Mouse (Mus musculus): ENCODE measurements around the gene Map7.

Gene Map7

DNA sequence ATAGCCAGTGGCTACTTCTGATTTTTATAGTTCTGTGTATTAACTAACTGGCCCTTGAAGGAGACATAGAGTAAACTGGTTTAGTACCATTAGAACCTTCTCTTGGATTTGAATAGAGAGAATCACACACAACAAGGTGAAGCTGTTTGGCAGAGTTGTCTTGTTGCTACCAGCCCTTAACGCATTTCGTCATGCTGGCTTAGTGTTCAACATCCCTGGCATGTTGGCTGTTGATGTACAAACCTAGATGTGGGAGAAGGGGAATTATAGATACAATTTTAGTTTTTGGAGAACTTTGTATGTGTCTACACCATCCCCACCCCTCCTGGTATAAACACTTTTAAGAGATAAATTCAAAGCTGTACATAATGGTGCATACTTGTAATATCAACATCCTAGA is 37.5 kb downstream of the Map7 start:
- DNase-seq (ENCODE audit: low spot score in 2 of 2), result no peak

GRCm38 (mm10) chr10:20186800-20187273 is 38.6 kb downstream of the Map7 start:
- DNase-seq (ENCODE audit: low spot score in 2 of 2), result no peak

- no peak for DNase-seq (ENCODE audit: low spot score in 2 of 2)
These were observed 42.0 kb downstream of the Map7 start for GRCm38 (mm10) chr10:20190139-20190747.

- no peak for DNase-seq (ENCODE audit: low spot score in 2 of 2)
These were observed 46.7 kb downstream of the Map7 start for GRCm38 (mm10) chr10:20194847-20195540.

- DNase-seq (ENCODE audit: low spot score in 2 of 2), result no peak
These were observed 48.8 kb downstream of the Map7 start for GRCm38 (mm10) chr10:20197039-20197438.

DNA sequence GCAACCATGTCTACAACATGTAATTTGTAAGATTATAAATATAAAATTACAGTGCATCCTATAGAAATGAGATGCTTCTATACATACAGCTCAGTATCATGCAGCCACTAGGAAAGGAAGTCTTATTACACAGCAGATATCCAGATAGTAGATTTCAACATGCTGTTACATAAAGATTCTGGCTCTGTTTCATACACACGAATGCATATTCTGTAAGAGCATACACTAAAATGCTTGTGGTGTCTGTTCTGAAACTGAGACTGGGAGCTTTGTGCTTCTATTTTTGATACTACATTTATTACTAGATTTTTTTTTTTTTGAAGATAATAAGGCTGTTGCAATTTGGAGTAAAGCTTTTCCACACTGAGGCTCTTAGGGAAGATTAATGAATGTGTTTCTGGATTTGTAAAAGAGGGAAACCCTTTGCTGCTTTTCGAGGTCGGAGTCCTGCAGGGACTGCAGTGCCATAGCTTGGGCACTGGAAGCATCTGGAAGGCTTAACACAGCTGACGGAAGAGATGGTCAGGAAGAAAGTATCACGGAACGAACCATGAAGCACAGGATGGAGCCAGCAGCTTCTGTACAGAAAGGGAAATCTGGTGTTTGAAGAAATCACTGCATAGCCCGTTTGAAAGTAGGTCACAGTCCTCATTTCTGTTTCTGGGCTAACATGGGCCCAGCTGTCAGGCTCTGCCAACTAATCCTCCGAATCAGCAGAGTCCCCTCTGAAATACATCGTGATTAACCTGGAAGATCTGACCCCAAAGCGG is 50.9 kb downstream of the Map7 start:
- no peak for DNase-seq (ENCODE audit: low spot score in 2 of 2)

DNA sequence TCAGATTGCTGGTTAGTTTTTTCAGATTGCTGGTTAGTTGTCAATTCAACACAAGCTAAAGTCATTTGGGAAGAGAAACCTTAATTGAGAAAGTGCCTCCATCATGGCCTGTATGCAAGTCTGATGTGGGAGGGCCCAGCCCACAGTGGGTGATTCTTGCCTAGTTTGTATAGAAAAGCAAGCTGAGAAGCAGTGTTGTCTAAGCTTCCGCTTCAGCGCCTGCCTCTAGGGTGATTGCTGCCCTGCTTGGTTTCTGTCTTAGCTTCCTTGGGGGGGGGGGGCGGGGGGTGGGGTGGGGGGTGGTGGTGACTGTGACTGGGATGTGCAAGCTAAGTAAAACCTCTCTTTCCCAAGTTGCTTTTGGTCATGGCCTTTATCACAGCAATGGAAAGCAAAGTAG is 53.0 kb downstream of the Map7 start:
- no peak for DNase-seq (ENCODE audit: low spot score in 2 of 2)

DNA sequence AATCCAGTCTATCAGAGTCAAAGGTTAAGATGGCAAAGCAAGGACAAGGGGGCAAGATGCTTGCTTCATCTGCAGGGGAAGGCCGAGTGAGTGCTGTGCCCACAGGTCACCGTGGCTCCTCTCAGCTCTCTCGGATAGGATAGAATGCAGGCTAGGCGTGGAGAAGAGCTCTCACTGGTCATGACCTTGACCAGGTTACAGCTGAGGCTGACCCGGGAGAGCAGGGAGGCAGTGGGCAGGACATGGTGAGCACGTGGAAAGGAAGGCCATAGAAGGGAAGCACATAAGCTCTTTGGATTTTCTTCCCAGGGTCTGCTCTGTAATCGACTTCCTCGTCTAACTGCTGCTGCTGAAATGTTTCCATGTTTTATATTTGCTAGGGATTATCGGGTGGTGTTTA is 53.9 kb downstream of the Map7 start:
- DNase-seq (ENCODE audit: low spot score in 2 of 2), result no peak

GRCm38 (mm10) chr10:20202818-20203217 is 54.5 kb downstream of the Map7 start:
- DNase-seq (ENCODE audit: low spot score in 2 of 2), result no peak

DNA sequence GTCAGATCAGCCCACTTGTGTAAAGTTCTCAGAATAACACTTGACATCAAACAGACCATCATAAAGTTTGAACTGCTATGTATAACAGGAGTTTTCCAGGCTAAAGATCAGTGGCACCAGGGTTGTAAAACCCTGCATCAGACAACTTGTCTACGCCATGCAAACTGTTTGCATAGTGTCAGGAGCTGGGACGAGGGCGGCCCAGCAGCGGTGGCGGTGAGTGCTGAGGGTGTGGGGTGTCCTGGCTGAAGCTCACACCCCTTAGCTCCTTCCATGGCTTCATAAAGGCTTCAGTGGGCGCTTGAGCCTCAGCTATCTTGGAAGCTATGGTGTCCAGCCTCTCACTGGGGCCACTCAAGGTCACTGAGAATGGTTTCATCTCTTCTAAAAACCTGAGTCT is 55.2 kb downstream of the Map7 start:
- DNase-seq (ENCODE audit: low spot score in 2 of 2), result no peak

- DNase-seq (ENCODE audit: low spot score in 2 of 2), result no peak
These were observed 56.6 kb downstream of the Map7 start for GRCm38 (mm10) chr10:20204696-20205431.

DNA sequence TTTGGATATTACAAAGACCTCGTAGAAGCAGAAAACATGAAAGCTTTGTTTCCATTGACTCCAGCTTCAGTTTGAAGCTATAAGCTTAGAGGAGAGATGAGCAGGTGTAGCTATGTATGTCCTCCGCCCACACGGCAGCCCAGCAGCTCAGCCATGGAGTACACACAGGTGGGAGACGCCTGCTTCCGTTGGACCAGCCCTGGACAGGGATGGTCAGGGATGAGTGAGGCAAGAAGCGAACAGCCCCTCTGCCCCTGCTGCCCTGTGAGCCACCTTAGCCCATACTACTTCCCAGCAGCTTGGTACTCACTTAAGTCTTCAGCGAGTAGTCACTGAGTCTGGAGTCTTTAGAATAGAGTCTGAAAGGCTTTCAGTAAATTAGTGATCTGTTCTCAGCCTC is 58.7 kb downstream of the Map7 start:
- no peak for DNase-seq (ENCODE audit: low spot score in 2 of 2)

GRCm38 (mm10) chr10:20209609-20210341 is 61.5 kb downstream of the Map7 start:
- no peak for DNase-seq (ENCODE audit: low spot score in 2 of 2)

GRCm38 (mm10) chr10:20214418-20214817 is 66.1 kb downstream of the Map7 start:
- no peak for DNase-seq (ENCODE audit: low spot score in 2 of 2)

DNA sequence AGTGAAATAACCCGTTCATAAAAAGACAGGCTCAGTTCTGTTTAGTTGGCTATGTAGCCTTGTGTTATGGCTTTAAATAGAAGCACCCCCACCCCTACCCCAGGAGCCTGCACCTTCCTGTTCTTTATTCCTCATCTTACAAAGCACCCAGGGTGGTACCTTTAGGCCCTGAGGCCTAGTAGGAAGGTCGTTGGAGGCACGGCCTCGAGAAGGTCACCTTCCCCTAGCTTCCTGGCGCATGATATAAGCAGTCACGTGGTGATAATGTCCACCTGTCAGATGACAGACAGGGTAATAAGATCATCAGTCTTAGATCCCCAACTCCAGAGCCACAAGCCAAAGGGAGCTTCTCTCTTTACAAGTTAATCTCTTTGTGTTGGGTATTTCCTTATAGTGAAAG is 68.7 kb downstream of the Map7 start:
- DNase-seq (ENCODE audit: low spot score in 2 of 2), result no peak

GRCm38 (mm10) chr10:20218866-20219265 is 70.6 kb downstream of the Map7 start:
- DNase-seq (ENCODE audit: low spot score in 2 of 2), result no peak

DNA sequence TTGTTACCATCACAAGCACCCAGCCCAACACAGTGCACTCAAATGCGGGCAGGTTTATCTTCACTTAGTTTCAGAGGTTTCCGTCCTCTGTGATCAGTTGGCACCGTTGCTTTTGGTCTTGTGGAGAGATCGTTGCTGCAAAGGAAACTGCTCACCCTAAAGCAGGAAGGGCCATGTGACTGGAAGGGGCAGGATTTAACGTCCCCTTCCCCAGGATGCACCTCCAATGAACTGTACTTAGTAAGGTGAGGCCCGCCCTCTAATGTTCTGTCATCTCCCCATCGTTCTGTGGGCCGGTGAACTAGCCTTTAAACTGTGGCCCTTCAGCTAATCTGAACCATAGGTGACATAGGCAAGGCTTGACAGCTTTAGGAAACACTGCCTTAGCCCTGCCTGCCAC is 71.3 kb downstream of the Map7 start:
- DNase-seq (ENCODE audit: low spot score in 2 of 2), result no peak

GRCm38 (mm10) chr10:20220443-20221071 is 72.3 kb downstream of the Map7 start:
- no peak for DNase-seq (ENCODE audit: low spot score in 2 of 2)

DNA sequence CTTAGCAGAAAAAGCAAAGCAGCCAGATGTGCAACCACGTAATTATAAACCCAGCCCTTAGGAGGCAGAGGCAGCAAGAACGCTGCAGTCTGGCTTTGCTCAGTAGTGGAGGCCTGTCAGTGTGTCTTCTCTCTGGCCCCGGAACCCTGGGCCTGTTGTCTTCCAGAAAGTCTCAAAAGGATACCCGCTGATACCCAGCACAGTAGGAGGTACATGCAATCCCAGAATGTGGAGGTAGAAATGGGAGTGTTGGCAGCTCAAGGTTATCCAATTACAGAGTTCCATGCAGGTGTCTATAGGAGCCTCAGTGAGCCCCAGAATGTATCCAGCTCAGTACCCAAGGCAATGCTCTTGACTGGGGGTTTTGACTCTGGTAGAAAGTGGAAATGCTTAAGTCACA is 73.7 kb downstream of the Map7 start:
- DNase-seq (ENCODE audit: low spot score in 2 of 2), result no peak

DNA sequence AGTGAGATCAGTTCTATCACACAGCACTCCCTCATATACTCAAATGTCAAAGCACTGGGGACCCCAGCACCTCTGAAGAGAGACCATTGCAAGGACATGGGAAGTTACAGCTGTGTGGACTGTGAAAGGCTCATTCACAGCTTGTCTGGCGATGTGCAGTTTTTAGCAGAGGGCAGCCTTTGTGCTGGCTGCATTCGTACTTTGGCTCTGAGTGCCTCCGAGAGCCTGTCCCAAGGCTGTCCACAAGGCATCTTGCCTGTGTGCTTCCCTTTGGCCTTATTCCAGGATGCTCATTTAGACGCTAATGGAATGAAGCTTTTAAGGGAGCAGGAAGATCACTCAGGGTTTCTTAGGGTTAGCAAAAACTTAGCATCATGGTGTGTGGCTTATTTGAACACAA is 78.5 kb downstream of the Map7 start:
- no peak for DNase-seq (ENCODE audit: low spot score in 2 of 2)

DNA sequence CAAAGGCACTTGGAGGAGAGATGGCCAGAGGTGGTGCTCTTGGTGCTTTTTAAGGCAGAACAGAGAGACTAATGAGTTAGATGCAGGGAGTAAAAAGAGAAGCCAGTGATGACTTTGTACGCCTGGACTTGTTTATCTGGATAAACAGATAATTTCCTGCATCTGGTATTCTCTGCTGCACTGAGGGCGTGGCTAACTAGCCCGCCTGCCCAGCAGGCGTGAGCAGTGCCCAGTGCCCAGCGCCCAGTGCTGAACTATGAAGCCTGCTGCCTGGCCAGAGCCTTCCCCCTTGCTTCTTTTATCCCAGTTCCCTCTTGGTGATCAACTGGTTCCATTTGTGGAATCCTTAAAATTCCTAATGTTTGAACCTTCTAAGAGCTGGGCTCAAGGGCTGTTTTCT is 81.8 kb downstream of the Map7 start:
- no peak for DNase-seq (ENCODE audit: low spot score in 2 of 2)
